Mouse (Mus musculus) right cerebral cortex, postnatal 10 days (tissue): ENCODE results near the gene Irf2bpl.

Experiments used
- DNase-seq, 2 experiments: peaks; one replicate each; pipeline ENCODE4 v3.0.0; 2021; ENCODE audit warnings: low spot score in 2 of 2

Irf2bpl gene

DNA sequence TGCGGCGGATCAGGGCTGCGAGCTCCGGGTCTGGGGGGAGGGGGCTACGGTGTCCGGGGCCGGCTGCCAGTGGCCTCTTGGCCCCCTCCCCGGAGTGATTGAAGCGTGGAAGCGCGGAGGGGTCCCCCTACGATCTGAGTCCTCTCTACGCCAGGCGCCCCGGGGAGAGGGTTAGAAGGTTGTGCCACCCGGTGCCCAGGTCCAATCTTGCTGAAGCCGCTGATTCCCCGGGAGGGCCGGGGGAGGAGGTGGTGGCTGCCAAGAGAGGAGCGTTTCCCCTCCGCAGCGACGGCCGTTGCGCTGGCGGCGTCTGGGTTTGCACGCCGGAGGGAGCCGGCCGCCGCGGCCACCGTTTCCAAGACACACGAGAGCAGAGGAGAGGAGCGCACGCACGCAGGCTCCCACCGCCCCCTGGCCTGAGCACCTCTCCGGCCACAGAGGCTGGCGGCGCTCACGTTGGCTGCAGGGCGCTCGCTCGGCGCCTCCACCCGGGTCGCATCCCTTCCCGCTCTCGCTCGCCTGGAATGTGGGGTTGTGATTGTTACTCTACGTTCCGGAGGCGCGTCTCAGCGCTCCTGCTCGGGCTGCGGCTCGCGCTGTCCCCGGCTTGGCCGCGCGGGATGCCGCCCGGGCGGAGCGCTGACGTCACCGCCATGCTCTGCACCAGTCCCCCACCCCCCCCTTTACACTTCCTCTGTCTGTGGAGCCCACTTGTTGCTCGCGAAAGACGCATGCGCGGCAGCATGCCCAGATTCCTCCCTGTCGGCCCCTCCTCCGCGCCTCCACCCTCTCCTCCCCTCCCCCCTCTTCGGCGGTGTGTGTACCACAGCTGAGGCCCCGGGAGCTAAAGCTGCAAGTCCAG is at the start of gene Irf2bpl:
Gene Irf2bpl (minus strand): TSS at position 602 of the 862 bp plus-strand sequence.
- peak; percentile 99 to 100 for DNase-seq

DNA sequence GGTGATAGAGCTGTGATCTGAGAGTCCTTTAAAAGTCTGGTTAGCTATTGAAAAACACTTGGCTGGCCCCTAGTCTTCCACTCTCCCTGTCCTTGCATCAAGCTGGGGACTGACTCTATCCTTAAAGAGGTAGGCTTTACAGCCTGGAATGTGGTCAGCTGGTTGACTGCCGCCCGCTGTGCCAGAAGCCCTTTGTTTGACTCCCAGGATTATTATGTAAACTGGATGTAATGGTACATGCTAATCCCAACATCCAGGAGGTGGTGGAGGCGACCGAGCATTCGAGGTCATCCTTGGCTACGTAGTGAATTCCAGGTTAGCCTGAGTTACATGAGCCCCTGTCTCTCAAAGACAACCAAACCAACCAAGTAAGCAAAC is 48.0 kb upstream of the Irf2bpl start:
- DNase-seq = no peak

DNA sequence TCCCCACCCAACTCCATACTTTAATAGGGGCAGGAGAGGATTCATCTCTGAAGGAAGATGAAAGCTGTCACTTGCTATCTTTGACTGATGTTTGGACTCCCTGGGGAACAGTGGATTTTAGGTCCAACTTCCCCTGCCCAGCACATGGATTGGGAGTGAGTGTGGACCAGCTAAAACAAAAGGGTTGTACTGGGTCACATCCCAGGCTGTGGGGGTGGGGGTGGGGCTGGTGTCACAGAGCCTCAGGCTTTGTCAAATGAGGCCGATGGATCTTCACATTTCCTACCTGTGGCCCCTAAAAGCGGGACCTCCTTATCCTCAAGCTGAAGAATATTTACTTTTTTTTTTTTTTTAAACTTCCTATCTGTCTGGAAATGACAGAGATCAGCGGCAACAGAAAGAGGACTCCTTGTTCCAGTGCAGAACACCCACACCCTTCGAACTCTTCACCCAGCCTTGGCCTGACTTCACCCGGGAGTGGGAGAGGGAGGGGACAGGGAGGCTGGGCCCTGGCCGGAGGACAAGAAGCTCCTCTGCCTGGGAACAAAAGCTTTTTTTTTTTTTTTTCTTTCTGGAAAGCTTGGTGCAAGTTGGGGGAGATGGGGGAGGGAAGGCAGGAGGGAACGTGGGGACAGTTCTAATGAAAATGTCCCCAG is 47.4 kb upstream of the Irf2bpl start:
- DNase-seq = no peak

DNA sequence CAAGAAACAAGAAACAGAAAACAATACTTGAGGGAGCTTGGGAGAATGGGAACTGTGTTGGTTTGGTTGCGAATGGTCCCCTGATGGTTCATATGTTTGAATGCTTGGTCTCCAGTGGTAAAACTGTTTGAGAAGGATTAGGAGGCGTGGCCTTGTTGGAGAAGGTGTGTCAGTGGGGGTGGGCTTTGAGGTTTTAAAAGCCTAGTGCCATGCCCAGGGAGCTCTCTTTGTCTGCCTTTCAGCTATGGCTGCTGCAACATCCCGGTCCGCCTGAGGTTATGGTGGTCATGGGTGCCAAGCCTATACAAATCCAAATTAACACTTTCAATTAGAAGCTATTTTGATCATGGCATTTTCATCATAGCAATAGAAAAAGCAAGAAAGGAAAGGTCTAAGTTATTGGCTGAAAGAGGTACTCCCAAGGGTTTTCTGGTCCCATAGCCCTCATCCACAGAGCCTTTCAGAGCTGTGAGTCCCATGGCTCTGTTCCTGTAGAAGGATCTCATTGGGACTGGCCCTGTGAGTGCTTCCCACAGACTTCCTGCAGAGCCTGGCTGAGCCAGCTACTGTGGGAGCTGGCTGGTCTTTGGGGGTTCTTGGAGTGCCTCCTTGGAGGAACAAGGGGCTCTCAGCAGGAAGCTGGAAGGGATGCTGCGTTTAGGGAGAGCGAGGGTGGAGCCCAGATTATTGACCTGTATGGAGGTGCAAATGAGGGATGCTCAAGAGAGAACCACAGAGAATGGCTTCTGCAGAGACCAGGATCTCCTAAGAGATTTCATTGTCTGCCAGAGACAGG is 46.5 kb upstream of the Irf2bpl start:
- no peak for DNase-seq

DNA sequence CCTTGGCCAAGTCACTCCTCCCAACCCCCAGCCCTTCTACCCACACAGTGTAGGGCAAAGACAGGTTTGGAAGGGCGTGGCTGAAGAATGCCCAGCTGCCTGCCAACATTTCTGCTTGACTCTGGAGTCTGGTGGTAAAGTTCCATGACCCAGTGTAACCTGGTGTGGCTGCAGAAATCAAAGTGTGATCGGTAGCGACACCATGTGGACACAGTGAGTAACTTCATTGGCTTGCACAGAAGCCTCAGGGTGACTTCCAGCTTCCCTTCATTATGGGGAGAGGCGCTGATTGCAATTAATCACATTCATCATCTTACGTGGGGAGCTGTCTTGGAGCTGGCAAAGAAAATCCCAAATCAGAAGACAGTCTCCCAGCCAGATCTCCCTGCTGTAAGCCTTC is 39.2 kb upstream of the Irf2bpl start:
- peak; percentile 85 to 86 for DNase-seq

DNA sequence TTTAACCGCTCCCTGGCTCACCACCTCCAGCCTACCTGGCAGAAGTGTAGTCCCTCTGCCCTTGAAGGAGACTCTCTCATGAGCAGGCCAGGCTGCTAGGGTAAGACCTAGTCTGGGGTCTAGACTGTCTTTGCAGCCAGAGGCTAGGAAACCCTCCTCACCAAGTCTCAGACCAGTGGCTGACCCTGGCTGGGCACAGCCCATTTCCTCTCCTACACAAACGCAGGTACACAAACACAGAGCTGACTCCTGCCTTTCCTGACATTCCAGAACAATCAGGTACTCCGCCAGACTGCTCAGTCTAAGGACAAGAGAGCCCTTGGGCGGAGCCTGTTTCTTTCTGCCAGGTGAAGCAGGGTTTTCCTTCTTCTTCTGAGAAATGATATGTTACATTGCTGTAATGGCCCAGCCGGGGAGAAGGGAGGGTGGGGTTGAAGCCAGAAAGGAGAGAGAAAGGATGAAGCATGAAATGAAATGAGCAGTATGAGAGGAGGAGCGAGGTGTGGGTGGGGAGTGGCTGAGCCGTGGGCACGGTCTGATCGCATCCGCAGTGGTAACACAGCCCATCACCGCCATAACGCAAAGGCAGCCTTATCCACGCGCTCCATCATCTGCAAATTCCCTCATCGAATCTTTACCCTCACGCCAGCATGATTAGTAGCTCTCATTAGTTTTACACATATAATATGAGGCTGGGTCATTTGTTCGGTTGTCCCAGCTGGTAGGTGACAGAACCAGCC is 34.6 kb upstream of the Irf2bpl start:
- DNase-seq = no peak

DNA sequence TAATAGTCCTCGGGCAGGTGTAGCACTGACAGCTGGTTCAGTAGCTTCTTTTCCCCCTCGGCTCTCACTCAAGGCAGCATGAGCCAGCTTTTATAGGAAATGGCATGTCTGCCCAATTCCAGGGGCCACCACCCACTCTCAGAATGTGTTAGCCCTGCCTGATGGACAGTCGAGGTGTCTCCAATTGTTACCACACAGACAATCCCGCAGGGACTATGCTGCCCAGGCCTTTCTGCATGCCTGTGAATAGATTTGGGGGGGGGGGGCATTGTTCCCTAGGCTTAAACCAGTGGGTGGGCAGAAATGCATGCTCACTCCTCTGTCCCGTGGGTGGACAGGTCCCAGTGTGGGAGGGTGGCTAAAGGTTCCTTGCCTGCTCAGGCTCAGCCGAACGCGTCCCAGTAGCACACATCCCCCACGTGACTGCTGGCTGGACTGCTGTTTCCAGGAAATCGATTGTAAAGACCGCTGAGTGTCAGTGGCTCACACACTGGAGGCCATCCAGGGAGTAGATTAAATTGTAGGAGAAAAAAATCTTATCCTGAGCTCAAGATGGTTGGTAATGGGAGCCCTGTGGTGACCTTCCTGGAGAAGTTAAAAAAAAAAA is 33.9 kb upstream of the Irf2bpl start:
- no peak for DNase-seq

DNA sequence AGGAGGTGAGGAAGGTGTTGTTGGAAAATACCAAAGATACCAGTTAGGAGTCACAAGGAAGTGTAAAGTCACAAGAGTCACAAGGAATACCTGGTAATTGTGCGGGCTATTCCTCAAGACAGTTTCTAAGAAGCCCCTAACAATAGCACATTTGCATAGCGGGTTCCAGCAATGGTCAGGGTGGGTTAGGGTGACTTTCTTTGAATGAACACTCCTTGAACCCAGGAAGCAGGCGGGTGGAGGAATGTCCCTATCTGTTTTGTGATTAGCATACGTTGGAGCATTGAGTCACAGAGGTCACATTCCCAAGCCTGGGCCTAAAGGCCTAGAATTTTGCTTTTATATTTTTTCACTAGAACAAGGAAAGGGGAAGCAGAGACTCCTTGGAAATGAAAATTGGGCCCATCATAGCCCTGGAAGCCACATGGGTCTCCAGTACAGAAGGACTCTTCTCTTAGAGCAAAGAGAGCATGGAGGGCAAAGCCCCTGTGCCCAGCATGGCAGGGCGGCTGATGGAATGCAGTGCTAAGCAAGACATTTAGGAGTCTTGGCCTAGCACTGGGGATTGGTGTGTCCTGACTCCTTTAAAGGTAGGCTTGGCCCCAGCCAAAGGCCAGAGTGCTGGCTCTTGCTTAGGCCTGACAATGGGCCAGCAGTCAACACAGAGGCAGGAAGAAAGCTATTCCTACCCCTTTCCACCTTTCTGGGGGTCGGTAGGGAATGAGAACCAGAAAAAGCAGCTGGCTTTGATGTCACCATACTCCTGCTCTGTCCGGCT is 32.4 kb upstream of the Irf2bpl start:
- DNase-seq = no peak

DNA sequence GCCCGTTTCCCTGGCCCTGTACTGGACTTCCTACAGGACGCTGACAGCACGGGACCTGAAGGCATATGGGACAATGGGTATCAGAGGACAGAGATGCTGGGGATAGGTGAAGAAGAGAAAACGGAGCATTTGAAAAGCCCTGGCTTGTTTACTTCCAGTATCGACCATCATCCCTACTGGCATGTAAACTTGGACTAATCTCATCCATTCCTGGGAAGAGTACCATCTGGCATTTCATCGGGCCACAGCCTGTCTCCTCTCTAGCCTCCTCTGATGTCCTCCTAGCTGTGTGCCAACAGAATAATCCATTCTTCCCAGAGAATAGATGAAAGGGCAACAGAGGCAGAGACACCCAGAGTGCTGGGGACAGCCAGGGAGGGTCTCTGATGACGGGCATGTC is 31.0 kb upstream of the Irf2bpl start:
- no peak for DNase-seq

DNA sequence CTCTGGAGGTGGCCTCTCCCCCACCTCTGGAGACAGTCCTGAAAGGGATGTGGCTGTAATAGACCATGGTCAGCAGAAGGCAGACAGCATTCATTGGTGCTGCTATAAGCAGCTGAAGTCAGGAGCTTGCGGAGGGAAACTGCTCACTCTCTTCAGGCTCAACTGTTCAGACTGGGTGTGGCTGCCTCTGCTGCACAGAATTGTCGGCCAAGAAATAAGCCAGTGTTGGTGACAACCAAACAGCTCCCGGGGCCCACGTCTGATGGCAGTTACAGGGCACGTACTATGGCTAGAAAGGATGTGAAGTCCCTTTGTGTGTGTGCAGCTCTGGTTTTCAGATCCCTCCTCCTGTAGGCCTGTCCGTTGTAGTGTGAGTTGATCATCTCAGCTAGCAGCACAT is 30.2 kb upstream of the Irf2bpl start:
- no peak for DNase-seq

DNA sequence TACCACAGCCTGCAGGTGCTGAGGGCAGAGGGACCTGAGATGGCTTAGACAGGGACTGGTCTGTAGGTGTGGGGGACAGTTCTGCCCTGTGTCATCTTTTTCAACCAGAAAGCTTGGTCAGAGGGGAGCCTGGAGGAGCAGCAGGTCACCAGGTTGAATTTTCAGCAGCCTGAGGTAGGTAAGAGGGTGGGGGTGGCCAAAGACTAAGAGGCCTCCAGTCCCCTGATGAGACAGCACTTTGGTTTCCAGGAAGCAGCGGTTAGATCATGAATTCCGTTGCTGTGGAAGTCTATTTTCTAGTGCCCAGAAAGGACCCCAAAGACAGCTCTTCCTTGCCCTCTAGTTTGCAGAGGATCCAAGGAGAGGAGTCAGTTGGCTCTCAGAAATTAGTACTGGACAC is 29.8 kb upstream of the Irf2bpl start:
- no peak for DNase-seq

DNA sequence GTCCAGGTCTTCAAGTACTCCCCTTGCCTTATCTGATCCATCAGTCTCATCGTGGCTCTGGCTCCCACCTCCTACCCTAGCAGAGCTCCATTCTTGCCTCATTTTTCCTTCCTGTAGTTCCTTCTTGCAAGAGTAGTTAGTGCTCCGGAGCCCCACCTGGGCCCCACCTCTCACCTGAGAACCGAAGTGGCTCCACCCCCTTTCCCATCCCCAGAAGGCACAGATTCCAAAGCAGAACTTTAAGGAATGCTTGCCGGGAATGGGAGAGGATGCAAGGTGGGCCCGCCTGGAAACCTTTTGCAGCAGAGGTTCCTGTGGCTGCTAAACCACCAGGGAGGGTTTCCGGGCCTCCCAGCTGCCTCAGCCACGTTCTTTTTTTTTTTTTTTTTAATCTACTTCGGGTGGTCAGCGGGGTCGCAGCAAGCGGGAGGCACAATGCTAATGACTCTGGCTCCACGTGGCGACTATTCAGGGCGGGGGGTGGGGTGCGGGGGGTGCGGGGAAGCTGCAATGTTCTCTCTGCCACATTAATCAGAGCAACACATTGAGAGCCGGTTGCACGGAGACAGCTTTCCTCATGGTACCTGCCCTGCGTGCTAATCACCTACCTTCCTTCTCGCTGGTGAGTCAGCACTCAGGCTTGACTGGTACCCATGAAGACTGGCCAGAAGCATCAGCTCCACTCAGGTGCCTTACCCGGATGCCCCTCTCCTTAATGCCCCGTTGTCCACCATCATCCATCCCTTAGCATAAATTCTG is 27.9 kb upstream of the Irf2bpl start:
- DNase-seq = no peak

DNA sequence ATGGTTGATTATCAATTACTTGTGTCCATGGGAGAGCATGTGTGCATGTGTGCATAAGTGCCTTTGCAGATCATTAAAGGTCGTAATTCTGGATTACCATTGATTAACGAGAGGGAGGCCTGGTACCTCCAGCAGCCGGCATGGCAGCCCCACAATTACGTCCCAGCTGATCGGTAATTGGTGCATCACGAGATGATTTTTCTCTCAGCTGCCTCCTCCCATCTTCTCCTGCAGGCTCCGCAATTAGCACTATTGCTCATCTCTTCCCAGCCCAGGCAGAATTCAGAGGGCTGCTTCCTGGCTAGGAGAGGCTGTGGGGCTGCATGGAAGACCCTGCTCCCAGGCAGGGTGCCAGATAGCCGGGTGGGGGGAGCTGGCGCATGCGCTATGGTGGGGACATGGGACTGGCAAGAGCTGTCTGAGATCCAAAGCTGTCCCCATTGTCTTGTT is 26.9 kb upstream of the Irf2bpl start:
- DNase-seq = peak; percentile 88 to 89

DNA sequence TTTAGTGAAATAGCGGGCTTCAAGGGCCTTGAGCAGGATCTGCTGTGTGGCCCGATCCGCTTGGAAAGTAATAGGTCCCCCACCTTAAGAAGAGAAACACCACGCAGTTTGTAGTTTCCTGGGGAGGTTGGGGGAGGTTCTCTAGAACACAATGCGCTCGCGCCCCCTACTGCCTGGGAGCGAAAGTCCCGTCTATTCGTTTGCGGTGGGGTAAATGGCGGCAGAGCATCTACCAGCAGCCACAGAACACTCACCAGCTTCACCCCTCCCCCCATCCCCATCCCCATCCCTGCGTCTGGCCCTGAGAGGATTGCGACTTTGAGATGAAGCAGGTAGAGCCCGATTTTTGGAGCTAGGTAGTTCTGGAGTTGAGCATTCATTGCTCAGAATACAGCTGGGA is 21.8 kb upstream of the Irf2bpl start:
- DNase-seq = peak; percentile 86 to 90

DNA sequence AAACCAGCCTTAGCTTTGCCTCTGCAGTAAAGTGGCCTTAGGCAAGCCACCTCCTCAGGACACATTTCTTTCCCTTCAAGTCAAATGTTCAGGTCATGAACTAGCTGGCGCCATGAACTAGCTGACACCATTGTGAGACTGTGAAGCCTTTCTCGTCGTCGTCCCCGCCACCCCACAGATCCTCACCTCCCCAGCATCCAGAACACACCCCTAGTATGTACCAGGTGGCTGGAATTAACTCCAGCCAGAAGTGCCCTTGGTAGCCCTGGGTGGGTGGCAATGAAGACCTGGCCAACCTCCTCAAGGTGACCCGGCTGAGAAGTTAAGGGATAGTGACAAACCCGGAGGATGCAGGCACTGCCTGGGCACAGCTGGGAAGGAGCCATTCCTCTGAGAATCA is 21.3 kb upstream of the Irf2bpl start:
- DNase-seq = no peak

DNA sequence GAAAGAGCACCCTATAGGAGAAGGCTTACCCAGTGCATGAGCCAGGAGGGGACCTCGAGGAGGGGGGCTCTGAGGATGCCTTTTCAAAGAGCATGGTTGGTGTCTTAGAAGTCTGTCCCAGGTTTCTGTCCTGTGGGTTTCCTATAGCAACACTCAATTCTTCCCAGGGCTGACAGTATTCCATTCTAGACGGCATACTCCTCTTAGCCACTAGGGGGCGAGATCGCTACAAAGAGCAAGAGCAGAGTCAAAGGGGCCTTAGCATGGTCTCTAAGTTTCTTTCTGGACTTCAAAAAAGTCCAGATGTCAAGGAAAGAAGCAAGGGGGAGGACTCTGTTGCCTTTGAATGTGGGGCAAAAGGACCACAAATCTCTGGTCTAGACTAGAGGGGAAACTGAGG is 20.6 kb upstream of the Irf2bpl start:
- peak in 1 of 2 experiments; percentile 70 for DNase-seq

DNA sequence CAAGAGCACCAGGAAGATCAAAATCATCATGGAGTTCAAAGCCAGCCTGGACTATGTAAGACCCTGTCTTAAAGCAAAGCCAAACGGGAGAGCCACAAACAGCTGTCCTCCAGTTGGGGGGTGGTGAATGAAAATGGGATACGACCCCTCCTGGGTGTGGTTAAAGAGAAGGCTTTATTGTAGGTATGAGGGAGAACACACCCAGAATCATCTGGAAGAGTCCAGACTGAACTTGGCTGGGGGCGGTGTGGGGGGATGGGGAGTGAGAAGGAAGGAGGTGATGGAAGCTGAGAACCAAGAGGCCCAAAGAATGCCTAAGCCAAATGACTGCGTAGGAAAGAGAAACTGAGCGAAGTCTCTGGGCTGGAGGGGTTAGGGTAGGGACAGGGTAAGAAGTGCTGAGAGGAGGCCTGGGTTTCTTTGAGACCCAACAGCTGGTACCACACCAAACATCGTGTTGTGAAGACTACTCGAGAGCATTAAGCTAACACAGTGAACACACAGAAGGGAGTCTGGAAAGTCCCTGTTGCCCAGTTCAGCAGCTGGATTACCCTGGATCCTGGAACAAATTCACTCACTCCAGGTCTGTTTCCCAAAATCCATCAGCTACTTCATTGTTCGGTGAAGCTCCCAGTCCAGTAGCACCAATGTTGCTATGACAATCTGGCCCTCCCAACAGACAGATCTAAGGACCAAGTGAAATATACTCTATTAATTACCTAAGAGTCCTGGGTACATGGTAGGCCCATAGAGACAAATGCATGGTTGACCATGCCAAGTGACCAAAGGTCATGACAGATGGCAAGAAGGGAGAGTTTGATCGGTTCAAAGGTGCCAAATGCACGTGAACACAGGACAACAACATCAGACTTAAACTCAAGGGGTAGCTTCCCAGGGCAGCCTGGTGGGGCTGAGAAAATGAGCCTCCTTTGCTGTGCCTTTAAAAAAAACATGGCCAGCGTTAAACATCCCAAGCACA is 19.5 kb upstream of the Irf2bpl start:
- DNase-seq = no peak

DNA sequence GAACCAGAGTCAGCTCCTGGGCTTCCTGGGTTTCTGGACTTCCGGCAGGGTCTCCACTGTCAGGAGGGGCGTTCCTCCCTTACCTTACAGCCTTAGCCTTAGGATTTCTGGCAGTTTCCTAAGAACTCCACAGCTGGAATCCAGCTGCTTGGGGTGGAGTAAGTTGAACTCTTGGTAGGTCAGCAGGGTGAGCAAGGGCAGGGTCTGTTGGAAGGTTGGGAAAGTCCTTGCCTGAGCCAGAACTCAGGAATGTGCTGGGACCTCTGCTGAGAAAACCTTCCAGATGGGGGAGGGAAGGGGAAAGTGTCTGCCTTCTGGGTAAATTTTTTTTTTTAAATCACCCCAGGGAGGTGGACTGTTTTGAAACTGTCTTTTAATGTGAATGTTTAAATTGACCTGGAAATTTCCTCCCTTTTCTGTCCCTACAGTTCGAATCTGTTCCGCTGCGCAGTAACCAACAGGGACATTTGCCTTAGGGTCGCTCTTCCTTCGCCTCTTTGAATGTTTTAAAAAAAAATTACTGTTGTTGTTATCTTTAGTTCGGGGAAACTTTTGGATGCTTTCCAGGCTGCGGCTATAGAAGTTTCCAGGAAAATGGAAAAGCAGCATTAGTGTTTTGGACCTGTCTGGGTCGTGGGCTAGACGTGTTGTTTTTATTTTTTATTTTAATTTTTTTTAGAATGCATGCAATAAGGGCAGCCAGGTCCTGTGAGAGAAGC is 15.0 kb upstream of the Irf2bpl start:
- DNase-seq = no peak
